In genomic region chr17:29500243-29500740, GRCm38 (mm10) we compare ENCODE assay signal across 21 mouse cellular contexts. TPM values are rescaled to one million over a fixed set of nuclear protein-coding genes. Genes with fewer than 3 reads are reported as not detected.
DNase-seq lines count a peak whose midpoint lies in the region; ATAC-seq lines count a peak whose summit lies in the region.
"Had no signal": no experiment of that assay in that cellular context is flagged by ENCODE, and none has a peak within 500 bp of the region (broad histone marks: within the 10 kb centered on the region; RNA-seq: fewer than 3 reads in every experiment).

No protein-coding gene starts in this region.

- H3K4me1 ChIP-seq in forebrain, embryonic 10.5 days, result peaks cover 9% of the 10 kb centered on the region
- H3K4me1 ChIP-seq in forebrain, embryonic 16.5 days (replicated peaks; ENCODE audit: control insufficient read depth, insufficient read depth, low read length), result no peaks in the 10 kb centered on the region
- peaks cover 91% of the 10 kb centered on the region for H3K4me1 ChIP-seq in megakaryocyte, embryonic 14.5 days
- H3K4me1 ChIP-seq: intestine, embryonic 15.5 days had no signal

- peaks cover 10% of the 10 kb centered on the region for H3K36me3 ChIP-seq in forebrain, embryonic 10.5 days (replicated peaks)
- no peaks in the 10 kb centered on the region for H3K36me3 ChIP-seq in forebrain, embryonic 16.5 days (ENCODE audit: control insufficient read depth, insufficient read depth)
- peaks cover 20% of the 10 kb centered on the region for H3K36me3 ChIP-seq in megakaryocyte, embryonic 14.5 days (replicated peaks; ENCODE audit: low read length)
- H3K36me3 ChIP-seq: intestine, embryonic 15.5 days had no signal

- H3K9me3 ChIP-seq in forebrain, embryonic 10.5 days, result no peaks in the 10 kb centered on the region
- H3K9me3 ChIP-seq in forebrain, embryonic 16.5 days (ENCODE audit: control insufficient read depth, low read length), result no peaks in the 10 kb centered on the region; the same call in 1 of the 2 replicates
- H3K9me3 ChIP-seq in megakaryocyte, embryonic 14.5 days, result peaks cover 5% of the 10 kb centered on the region
- H3K9me3 ChIP-seq: forebrain, embryonic 13.5 days; intestine, embryonic 15.5 days; kidney, embryonic 15.5 days; limb, embryonic 12.5 days had no signal

- H3K27ac ChIP-seq in forebrain, embryonic 10.5 days, result peak overlapping the region; percentile 64
- H3K27ac ChIP-seq in forebrain, embryonic 16.5 days (ENCODE audit: low read length), result no peak overlapping the region
- H3K27ac ChIP-seq: forebrain, embryonic 13.5 days; intestine, embryonic 15.5 days; kidney, embryonic 15.5 days; limb, embryonic 12.5 days had no signal

- peaks cover 23% of the 10 kb centered on the region for H3K27me3 ChIP-seq in forebrain, embryonic 10.5 days (ENCODE audit: poor library complexity, severe bottlenecking)
- H3K27me3 ChIP-seq in forebrain, embryonic 16.5 days (replicated peaks; ENCODE audit: control insufficient read depth, insufficient read depth, low read length), result no peaks in the 10 kb centered on the region
- no peaks in the 10 kb centered on the region for H3K27me3 ChIP-seq in megakaryocyte, embryonic 14.5 days (replicated peaks)
- H3K27me3 ChIP-seq: intestine, embryonic 15.5 days; kidney, embryonic 15.5 days had no signal

- DNase-seq in forebrain, embryonic 10.5 days (ENCODE audit: extremely low spot score, low spot score), result no peak
- DNase-seq in liver, result peak; percentile 41
- peak; percentile 36 for DNase-seq in naive thymus-derived CD4-positive, alpha-beta T cell, adult 2 months (ENCODE audit: low read depth)
- DNase-seq in gastrocnemius, postnatal 25 days, result no peak
- no peak for DNase-seq in thymus, postnatal 10 days (ENCODE audit: low spot score in 2 of 2)
- DNase-seq: adrenal gland, postnatal 36 days; cerebellum, postnatal 14 days; midbrain, embryonic 14.5 days had no signal

- no peak overlapping the region for H3K4me3 ChIP-seq in forebrain, embryonic 10.5 days
- H3K4me3 ChIP-seq in forebrain, embryonic 16.5 days (replicated peaks; ENCODE audit: low read length), result no peak overlapping the region
- H3K4me3 ChIP-seq in megakaryocyte, embryonic 14.5 days (replicated peaks), result peak overlapping the region; percentile 82
- H3K4me3 ChIP-seq: forebrain, embryonic 13.5 days; intestine, embryonic 15.5 days; kidney, embryonic 15.5 days; limb, embryonic 12.5 days had no signal

- H3K9ac ChIP-seq in forebrain, embryonic 16.5 days (replicated peaks; ENCODE audit: low read depth, low read length), result no peak overlapping the region
- H3K9ac ChIP-seq: forebrain, embryonic 13.5 days; intestine, embryonic 15.5 days; kidney, embryonic 15.5 days; limb, embryonic 12.5 days had no signal

- ATAC-seq in forebrain, embryonic 16.5 days, result no peak
- no peak for ATAC-seq in megakaryocyte, adult 5-6 weeks (ENCODE audit: poor library complexity, severe bottlenecking)
- ATAC-seq: forebrain, embryonic 13.5 days had no signal

- WGBS in forebrain, embryonic 10.5 days, result 81% methylated on average over 7 of the region's 7 CpGs
- 72% methylated on average over 7 of the region's 7 CpGs for WGBS in forebrain, embryonic 16.5 days

- H3K4me2 ChIP-seq in forebrain, embryonic 16.5 days (ENCODE audit: low read length), result no peak overlapping the region
- H3K4me2 ChIP-seq: forebrain, embryonic 13.5 days; intestine, embryonic 15.5 days; kidney, embryonic 15.5 days; limb, embryonic 12.5 days had no signal

RNA-seq across cellular contexts. Expression of gene Pim1, which starts 9.7 kb away (rescaled TPM):
- 32.2 and 33.1 TPM in 2 replicates for polyA plus RNA-seq in forebrain, embryonic 10.5 days (2016; fragmentation: Nextera tagmentation; extraction: Ambion mirVana)
- polyA plus RNA-seq in forebrain, embryonic 16.5 days (2015; fragmentation: Nextera tagmentation; extraction: Ambion mirVana), result 11.4 and 11.8 TPM in 2 replicates
- polyA plus RNA-seq in megakaryocyte, embryonic 14.5 days (2012; ENCODE audit: insufficient read depth, low replicate concordance), result 350 and 629 TPM in 2 replicates
- total RNA-seq in megakaryocyte, adult 5-6 weeks (2015), result 65.2 and 66.9 TPM in 2 replicates
- total RNA-seq in megakaryocyte, adult 5-6 weeks (2017), result 155 and 168 TPM in 2 replicates
- total RNA-seq in gastrocnemius, postnatal 25 days (2021), result 10 to 100 TPM; 11.1 to 17.5 TPM

RNA-seq across cellular contexts. Expression of gene Gm17657, which starts 49.1 kb away (rescaled TPM):
- polyA plus RNA-seq in forebrain, embryonic 10.5 days (2016; fragmentation: Nextera tagmentation; extraction: Ambion mirVana), result not detected in 2 replicates
- not detected in 2 replicates for polyA plus RNA-seq in forebrain, embryonic 16.5 days (2015; fragmentation: Nextera tagmentation; extraction: Ambion mirVana)
- not detected in 2 replicates for polyA plus RNA-seq in megakaryocyte, embryonic 14.5 days (2012; ENCODE audit: insufficient read depth, low replicate concordance)
- not detected in 2 replicates for total RNA-seq in megakaryocyte, adult 5-6 weeks (2015)
- not detected in 2 replicates for total RNA-seq in megakaryocyte, adult 5-6 weeks (2017)
- total RNA-seq in gastrocnemius, postnatal 25 days (2021), result not detected
- total RNA-seq: adrenal gland, postnatal 36 days; gastrocnemius, adult 18-20 months; layer of hippocampus, adult 18-20 months; left cerebral cortex, adult 18-20 months had no signal
- polyA plus RNA-seq: forebrain, embryonic 13.5 days; heart, embryonic 14.5 days; hindbrain, embryonic 11.5 days; intestine, embryonic 15.5 days; kidney, embryonic 15.5 days; limb, embryonic 12.5 days; midbrain, embryonic 14.5 days; urinary bladder, adult 2 months had no signal

RNA-seq across cellular contexts. Expression of gene Tbc1d22b, which starts 49.3 kb away (rescaled TPM):
- 18.3 and 19.3 TPM in 2 replicates for polyA plus RNA-seq in forebrain, embryonic 10.5 days (2016; fragmentation: Nextera tagmentation; extraction: Ambion mirVana)
- 22.0 and 25.9 TPM in 2 replicates for polyA plus RNA-seq in forebrain, embryonic 16.5 days (2015; fragmentation: Nextera tagmentation; extraction: Ambion mirVana)
- polyA plus RNA-seq in megakaryocyte, embryonic 14.5 days (2012; ENCODE audit: insufficient read depth, low replicate concordance), result 9.9 and 12.4 TPM in 2 replicates
- total RNA-seq in megakaryocyte, adult 5-6 weeks (2015), result 11.3 and 11.5 TPM in 2 replicates
- 4.9 and 6.8 TPM in 2 replicates for total RNA-seq in megakaryocyte, adult 5-6 weeks (2017)
- 1 to 10 TPM; 8.1 to 8.5 TPM for total RNA-seq in gastrocnemius, postnatal 25 days (2021)

RNA-seq across cellular contexts. Expression of gene Tmem217, which starts 51.9 kb away (rescaled TPM):
- polyA plus RNA-seq in forebrain, embryonic 10.5 days (2016; fragmentation: Nextera tagmentation; extraction: Ambion mirVana), result 1.0 and 1.2 TPM in 2 replicates
- 0.50 and 1.1 TPM in 2 replicates for polyA plus RNA-seq in forebrain, embryonic 16.5 days (2015; fragmentation: Nextera tagmentation; extraction: Ambion mirVana)
- polyA plus RNA-seq in megakaryocyte, embryonic 14.5 days (2012; ENCODE audit: insufficient read depth, low replicate concordance), result 0.20 TPM in 1 of 2 replicates, not detected in the other
- not detected in 2 replicates for total RNA-seq in megakaryocyte, adult 5-6 weeks (2015)
- total RNA-seq in megakaryocyte, adult 5-6 weeks (2017), result 0.18 and 0.65 TPM in 2 replicates
- total RNA-seq in gastrocnemius, postnatal 25 days (2021), result not detected
- total RNA-seq: adrenal gland, postnatal 36 days; gastrocnemius, adult 18-20 months; layer of hippocampus, adult 18-20 months; left cerebral cortex, adult 18-20 months had no signal

Comparison
In these comparisons a context has a peak if more than half of its experiments do, and no peak if none do; other contexts are left out.
1. DNase-seq: peak in liver (single experiment) and naive thymus-derived CD4-positive, alpha-beta T cell, adult 2 months (single experiment); none in forebrain, embryonic 10.5 days (single experiment), gastrocnemius, postnatal 25 days (single experiment) and thymus, postnatal 10 days (0 of 2).
2. RNA of gene Pim1, which starts 9.7 kb away (polyA plus RNA-seq): 350 to 629 TPM in megakaryocyte, embryonic 14.5 days; 32.2 to 33.1 TPM in forebrain, embryonic 10.5 days and 11.4 to 11.8 TPM in forebrain, embryonic 16.5 days; every median in the first group is over 10 times any median in the second.